Mouse (Mus musculus) neural tube, embryonic 11.5 days (tissue): ENCODE measurements around the gene Nmnat3. TPM values are rescaled to one million over a fixed set of nuclear protein-coding genes. Genes with fewer than 3 reads are reported as not detected.

Experiments
- ATAC-seq: fragments of 200-750 bp; cut with Nextera tagmentation; 2 replicates; pipeline ENCODE4 v1.8.0; 2017; ENCODE audit warnings: moderate number of reproducible peaks, mild to moderate bottlenecking, moderate TSS enrichment, moderate library complexity; ENCODE audit not compliant: insufficient read depth, low FRiP score, low TSS enrichment
- DNase-seq: peaks from one replicate; pipeline ENCODE4 v3.0.0-alpha.2; 2015; ENCODE audit warnings: low spot score
- H3K27ac ChIP-seq: fragments of 300-500 bp; sonication (generic); 2 replicates; pipeline ENCODE4 v1.5.1; 2014; ENCODE audit warnings: low read depth, mild to moderate bottlenecking, low read length
- H3K27me3 ChIP-seq: fragments of 300-500 bp; sonication (generic); 2 replicates; pipeline ENCODE4 v1.6.1; 2014; ENCODE audit warnings: mild to moderate bottlenecking, low read length, mixed read lengths; ENCODE audit not compliant: control insufficient read depth, insufficient read depth
- H3K36me3 ChIP-seq: fragments of 300-500 bp; sonication (generic); 2 replicates; pipeline ENCODE4 v1.6.1; 2014; ENCODE audit warnings: mild to moderate bottlenecking, low read length, moderate library complexity, mixed read lengths; ENCODE audit not compliant: control insufficient read depth, insufficient read depth
- H3K4me1 ChIP-seq: fragments of 300-500 bp; sonication (generic); 2 replicates; pipeline ENCODE4 v1.6.1; 2014; ENCODE audit warnings: low read length, mixed read lengths; ENCODE audit not compliant: control insufficient read depth, insufficient read depth
- H3K4me2 ChIP-seq: fragments of 300-500 bp; sonication (generic); 2 replicates; pipeline ENCODE4 v1.6.1; 2014; ENCODE audit warnings: low read depth, mild to moderate bottlenecking, moderate library complexity
- H3K4me3 ChIP-seq: fragments of 300-500 bp; sonication (generic); 2 replicates; pipeline ENCODE4 v1.5.1; 2014; ENCODE audit warnings: low read depth, low read length
- H3K9ac ChIP-seq: fragments of 300-500 bp; sonication (generic); 2 replicates; pipeline ENCODE4 v1.6.1; 2014; ENCODE audit warnings: mild to moderate bottlenecking, low read length
- H3K9me3 ChIP-seq: fragments of 300-500 bp; sonication (generic); 2 replicates; pipeline ENCODE4 v1.6.1; 2016; ENCODE audit warnings: low read length; ENCODE audit not compliant: control insufficient read depth
- WGBS: fragments of 180-500 bp; shearing (Covaris S2); extraction: QIAGEN DNeasy Blood & Tissue Kit; methylation state at CpG from one replicate; pipeline ENCODE4 v1.1.7; 2014; 5-methylcytosine and 5-hydroxymethylcytosine counted together
- polyA plus RNA-seq: library from polyadenylated mRNA; unstranded; fragments of >200 nt; fragmentation: Nextera tagmentation; extraction: Ambion mirVana; gene quantifications from 2 replicates; pipeline ENCODE4 v1.2.1, GENCODE M21; 2014

The Nmnat3 gene
- polyA plus RNA-seq, 1 experiment from 2014 or later: 2.9 TPM

DNA sequence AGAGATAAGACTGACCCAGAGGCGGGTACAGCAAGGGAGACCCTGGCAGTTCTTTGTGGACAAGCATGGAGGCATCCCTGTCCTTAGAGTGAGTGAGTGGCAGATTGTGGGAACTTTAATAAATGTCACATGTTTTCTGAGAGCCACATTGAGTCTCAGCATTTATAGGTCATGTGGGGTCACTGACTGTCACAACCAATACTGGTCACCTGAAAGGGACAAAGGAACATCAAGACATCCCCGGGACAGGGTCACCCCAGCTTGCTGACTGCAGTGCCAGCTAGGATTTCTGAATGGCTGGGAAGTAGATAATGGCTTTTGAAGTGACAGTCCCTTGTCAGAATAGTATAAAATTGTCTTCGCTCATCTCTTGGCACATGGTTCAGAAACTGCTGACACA lies 151.9 kb downstream of the Nmnat3 start:
- Histone ChIP-seq H3K4me1 (peaks cover 2% of the 10 kb centered on the region; the same call in 1 of the 2 replicates), H3K36me3 (no peaks in the 10 kb centered on the region; the same call in none of the 2 replicates), H3K9ac (no peak overlapping the region), H3K4me3 (no peak overlapping the region), H3K27me3 (no peaks in the 10 kb centered on the region), H3K9me3 (no peaks in the 10 kb centered on the region), H3K27ac (no peak overlapping the region), H3K4me2 (no peak overlapping the region)
- ATAC-seq (no peak), DNase-seq (no peak)
- whole genome bisulfite sequencing: 71% methylated on average over 3 of the region's 3 CpGs

DNA sequence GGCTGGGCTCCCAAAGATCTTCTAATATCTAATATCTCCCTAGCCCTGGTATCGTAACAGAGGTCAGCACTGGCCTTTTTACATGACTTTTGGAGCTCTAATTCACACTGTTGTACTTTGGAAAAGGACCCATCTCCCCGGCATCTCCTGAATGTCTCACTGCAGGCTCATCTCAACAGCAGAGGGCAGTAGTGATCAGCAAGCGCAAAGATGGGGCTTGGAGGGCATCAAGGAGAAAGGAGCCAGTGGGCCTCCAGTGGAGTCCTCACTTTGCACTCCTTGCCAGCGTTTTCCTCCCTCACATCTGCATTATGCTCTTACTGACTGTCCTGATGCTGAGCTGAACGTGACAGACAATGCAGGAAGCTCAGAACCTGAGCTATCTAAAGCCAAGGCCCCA lies 155.4 kb downstream of the Nmnat3 start:
- 56% methylated on average over 5 of the region's 5 CpGs for WGBS
- no peaks in the 10 kb centered on the region for H3K4me1 ChIP-seq
- no peak overlapping the region for H3K27ac ChIP-seq
- no peaks in the 10 kb centered on the region for H3K9me3 ChIP-seq
- no peak overlapping the region for H3K4me3 ChIP-seq
- H3K27me3 ChIP-seq: no peaks in the 10 kb centered on the region
- ATAC-seq: no peak
- H3K4me2 ChIP-seq: no peak overlapping the region
- DNase-seq: peak; percentile 43
- H3K36me3 ChIP-seq: peaks cover 7% of the 10 kb centered on the region
- no peak overlapping the region for H3K9ac ChIP-seq

DNA sequence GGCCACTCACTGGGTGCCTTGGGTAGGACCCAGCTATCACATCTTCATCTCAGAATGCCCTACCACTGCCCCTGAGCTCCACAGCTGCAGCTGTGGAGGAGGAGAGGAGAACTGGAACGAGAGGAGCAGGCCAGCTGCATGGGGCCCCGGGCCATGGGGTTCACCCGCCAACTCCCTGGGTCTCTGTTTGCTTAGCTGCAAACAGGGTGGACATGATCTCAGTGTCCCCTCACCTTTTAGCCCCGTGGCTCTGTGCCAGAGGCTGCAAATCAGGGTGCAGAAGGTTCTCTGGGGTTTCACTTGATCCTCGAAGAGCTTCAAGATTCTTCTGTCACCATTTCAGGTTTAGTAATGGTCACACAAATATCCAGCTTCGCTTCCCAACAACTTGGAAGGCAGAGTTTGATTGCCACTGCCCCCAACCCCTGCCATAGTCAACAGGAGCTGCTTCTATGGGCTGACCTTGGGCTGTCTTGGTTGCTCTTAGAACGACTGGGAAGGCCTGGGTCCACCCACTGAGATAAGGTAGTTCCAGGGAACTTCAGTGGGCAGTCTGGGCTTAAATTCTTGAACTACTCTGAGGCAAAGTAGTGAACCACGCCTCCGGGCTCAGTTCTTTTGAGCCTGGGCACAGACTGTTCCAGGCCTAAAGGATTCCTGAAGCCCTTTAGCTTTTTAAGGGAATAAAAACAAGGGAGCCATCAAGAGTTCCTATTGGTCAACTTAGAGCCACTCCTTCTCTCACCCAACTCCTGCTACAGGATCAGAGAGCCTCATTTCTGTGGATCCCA lies 158.3 kb downstream of the Nmnat3 start:
- Histone ChIP-seq H3K4me3 (no peak overlapping the region), H3K9me3 (no peaks in the 10 kb centered on the region), H3K27ac (no peak overlapping the region), H3K27me3 (no peaks in the 10 kb centered on the region), H3K36me3 (peaks cover 7% of the 10 kb centered on the region; the same call in 1 of the 2 replicates), H3K4me1 (no peaks in the 10 kb centered on the region), H3K4me2 (no peak overlapping the region), H3K9ac (no peak overlapping the region)
- 91% methylated on average over 9 of the region's 9 CpGs for WGBS
- no peak for ATAC-seq
- DNase-seq: no peak

DNA sequence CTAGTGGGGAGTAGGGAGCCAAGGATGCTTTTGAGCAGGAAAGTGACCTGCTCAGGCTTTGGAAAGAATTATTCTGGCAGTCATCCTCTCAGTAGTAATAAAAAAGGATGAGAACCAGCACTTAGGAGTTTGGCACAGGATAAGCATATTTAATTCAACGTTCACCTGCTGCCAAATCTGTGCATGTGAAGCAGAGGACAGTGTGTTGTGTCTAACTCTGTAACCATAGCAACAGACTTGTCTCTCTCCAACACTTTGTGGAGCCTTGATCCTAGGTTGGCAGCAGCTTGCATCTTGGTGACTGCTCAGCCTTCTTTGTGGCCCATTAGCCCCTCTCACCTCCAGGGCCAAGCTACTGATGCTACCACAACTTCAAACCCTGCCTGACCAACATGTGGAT lies 163.7 kb downstream of the Nmnat3 start:
- no peak for DNase-seq
- H3K4me1 ChIP-seq: no peaks in the 10 kb centered on the region
- no peak overlapping the region for H3K4me2 ChIP-seq
- no peak overlapping the region for H3K27ac ChIP-seq
- no peak overlapping the region for H3K9ac ChIP-seq
- ATAC-seq: no peak
- H3K27me3 ChIP-seq: no peaks in the 10 kb centered on the region
- H3K4me3 ChIP-seq: no peak overlapping the region
- no peaks in the 10 kb centered on the region for H3K9me3 ChIP-seq
- 88% methylated on average over 1 of the region's 1 CpGs for WGBS
- H3K36me3 ChIP-seq: no peaks in the 10 kb centered on the region

DNA sequence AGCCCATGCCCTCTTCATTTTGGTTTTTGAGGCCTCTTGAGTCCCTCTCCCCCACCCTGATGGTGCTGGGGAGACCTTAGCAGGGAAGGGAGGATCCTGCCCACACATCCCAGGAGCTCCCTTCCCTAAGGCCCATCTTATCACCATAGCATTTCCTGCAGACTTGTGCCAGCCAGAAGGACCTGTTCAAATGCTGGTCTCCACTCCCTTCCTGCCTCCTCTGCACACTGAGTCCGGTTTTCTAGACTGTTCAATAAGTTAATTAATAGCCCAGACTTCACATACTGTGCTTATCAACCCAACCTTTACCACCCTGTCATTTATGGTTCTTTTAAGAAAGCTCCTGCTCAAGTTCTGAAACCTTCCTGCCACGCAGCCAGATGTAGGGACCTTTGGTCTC lies 179.5 kb downstream of the Nmnat3 start:
- ATAC-seq (no peak), DNase-seq (no peak)
- H3K4me2 ChIP-seq: no peak overlapping the region
- H3K36me3 ChIP-seq: no peaks in the 10 kb centered on the region
- 75% methylated on average over 2 of the region's 2 CpGs for WGBS
- H3K27ac ChIP-seq: no peak overlapping the region
- no peaks in the 10 kb centered on the region for H3K27me3 ChIP-seq
- H3K4me3 ChIP-seq: no peak overlapping the region
- no peak overlapping the region for H3K9ac ChIP-seq
- no peaks in the 10 kb centered on the region for H3K4me1 ChIP-seq
- H3K9me3 ChIP-seq: no peaks in the 10 kb centered on the region

Other genes starting within 250 kb of the Nmnat3 start
- 188 and 194 TPM in 2 replicates for gene Rbp1, start 135.5 kb downstream of the Nmnat3 start, polyA plus RNA-seq
- 2.3 and 2.5 TPM in 2 replicates for gene Rbp2, start 198.7 kb downstream of the Nmnat3 start, polyA plus RNA-seq